Mouse (Mus musculus): ENCODE measurements at regions not wholly inside any gene's neighbourhood (a gene's known extent, or its start where the extent isn't known, plus 50 kb on each side); places are given as distances from the start of the nearest gene placed in this dataset.

DNA sequence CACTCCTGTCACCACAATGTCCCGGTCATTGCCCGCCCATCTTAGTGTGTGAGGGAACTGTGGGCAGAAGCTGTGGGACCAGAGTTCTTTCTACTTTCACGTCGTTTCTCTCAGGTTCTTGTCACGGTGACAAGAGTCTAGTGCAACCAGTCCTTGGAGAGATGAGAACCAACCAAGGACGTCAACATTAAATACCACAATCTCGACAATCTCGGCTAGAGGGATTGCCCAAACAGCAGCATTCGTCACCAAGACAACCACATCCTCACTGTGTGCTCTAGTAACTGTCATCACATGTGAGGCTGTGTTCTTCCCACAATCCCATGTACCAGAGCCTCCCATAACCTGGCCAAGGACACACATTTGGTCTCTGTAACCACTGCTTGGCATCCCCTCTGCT lies 129.9 kb downstream of the Psmg1 start:
- no peak for DNase-seq (ENCODE audit: extremely low read depth, low read depth, low spot score)
- TF ChIP-seq CTCF (IDR thresholded peaks at IDR 0.05; ENCODE audit: low read depth, low read length) (no peak), POLR2A (IDR thresholded peaks at IDR 0.05; ENCODE audit: extremely low read depth, insufficient read depth, low read length) (no peak)
- Histone ChIP-seq H3K4me3 (ENCODE audit: insufficient read depth, low read depth, low read length) (no peak overlapping the region), H3K27ac (replicated peaks; ENCODE audit: insufficient read depth, low read depth, low read length) (peak overlapping the region; percentile 56), H3K79me2 (ENCODE audit: control insufficient read depth, insufficient read depth, low read length) (no peaks in the 10 kb centered on the region), H3K27me3 (ENCODE audit: control insufficient read depth, insufficient read depth, low read length) (no peaks in the 10 kb centered on the region), H3K36me3 (ENCODE audit: control insufficient read depth, insufficient read depth, low read length) (no peaks in the 10 kb centered on the region), H3K4me1 (ENCODE audit: control insufficient read depth, insufficient read depth, low read length) (peaks cover 8% of the 10 kb centered on the region), H3K9ac (ENCODE audit: low read depth, low read length) (no peak overlapping the region)
- 83% methylated on average over 9 of the region's 9 CpGs for WGBS

DNA sequence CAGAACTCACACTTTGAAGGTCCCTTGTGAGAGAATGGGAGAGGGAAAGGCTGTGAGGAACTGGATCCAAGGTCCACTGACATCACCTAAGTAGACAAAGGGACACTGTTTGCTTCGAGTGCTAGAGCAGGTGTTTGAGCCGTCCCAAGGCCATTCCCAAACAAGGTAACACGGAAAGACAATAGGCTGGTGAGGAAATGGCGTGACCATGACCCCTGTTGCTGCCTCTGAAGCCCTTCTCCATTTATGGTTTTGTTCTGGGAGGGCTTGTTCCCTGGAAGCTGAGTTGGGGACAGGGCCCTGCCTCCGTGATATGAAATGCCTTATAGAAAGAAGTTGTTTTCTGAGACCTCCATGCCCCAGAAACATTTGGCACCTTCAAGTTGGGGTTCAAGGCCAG lies 130.6 kb downstream of the Psmg1 start:
- no peak overlapping the region for H3K9ac ChIP-seq (ENCODE audit: low read depth, low read length)
- 75% methylated on average over 5 of the region's 5 CpGs for WGBS
- no peaks in the 10 kb centered on the region for H3K79me2 ChIP-seq (ENCODE audit: control insufficient read depth, insufficient read depth, low read length)
- TF ChIP-seq CTCF (IDR thresholded peaks at IDR 0.05; ENCODE audit: low read depth, low read length) (no peak), POLR2A (IDR thresholded peaks at IDR 0.05; ENCODE audit: extremely low read depth, insufficient read depth, low read length) (no peak)
- no peak for DNase-seq (ENCODE audit: extremely low read depth, low read depth, low spot score)
- H3K36me3 ChIP-seq (ENCODE audit: control insufficient read depth, insufficient read depth, low read length) = no peaks in the 10 kb centered on the region
- no peak overlapping the region for H3K4me3 ChIP-seq (ENCODE audit: insufficient read depth, low read depth, low read length)
- H3K27ac ChIP-seq (replicated peaks; ENCODE audit: insufficient read depth, low read depth, low read length) = peak overlapping the region; percentile 56; the same call in 1 of the 2 replicates
- peaks cover 10% of the 10 kb centered on the region for H3K4me1 ChIP-seq (ENCODE audit: control insufficient read depth, insufficient read depth, low read length)
- H3K27me3 ChIP-seq (ENCODE audit: control insufficient read depth, insufficient read depth, low read length) = no peaks in the 10 kb centered on the region

DNA sequence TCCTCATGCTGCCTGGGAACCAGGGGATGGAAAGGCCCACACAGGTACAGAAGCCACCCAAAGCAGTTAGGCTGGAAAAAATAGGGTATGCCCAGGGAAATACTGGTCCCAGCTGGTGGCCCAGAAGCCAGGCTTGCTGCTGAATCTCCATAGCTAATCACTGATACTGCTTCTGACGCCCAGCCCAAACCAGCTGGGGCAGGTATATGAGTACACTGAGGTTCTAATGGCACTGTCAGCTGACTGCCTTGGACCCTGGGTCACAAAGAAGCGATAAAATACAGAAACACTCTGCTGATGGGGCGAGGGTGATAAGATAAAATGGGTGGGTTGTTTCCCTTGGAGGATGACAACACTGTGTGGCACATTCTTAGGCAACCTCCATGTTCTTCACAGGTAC lies 133.4 kb downstream of the Psmg1 start:
- TF ChIP-seq CTCF (IDR thresholded peaks at IDR 0.05; ENCODE audit: low read depth, low read length) = no peak
- no peak for TF ChIP-seq POLR2A (IDR thresholded peaks at IDR 0.05; ENCODE audit: extremely low read depth, insufficient read depth, low read length)
- Histone ChIP-seq H3K9ac (ENCODE audit: low read depth, low read length) (no peak overlapping the region), H3K36me3 (ENCODE audit: control insufficient read depth, insufficient read depth, low read length) (no peaks in the 10 kb centered on the region), H3K27me3 (ENCODE audit: control insufficient read depth, insufficient read depth, low read length) (no peaks in the 10 kb centered on the region), H3K79me2 (ENCODE audit: control insufficient read depth, insufficient read depth, low read length) (no peaks in the 10 kb centered on the region), H3K4me3 (ENCODE audit: insufficient read depth, low read depth, low read length) (no peak overlapping the region), H3K4me1 (ENCODE audit: control insufficient read depth, insufficient read depth, low read length) (peaks cover 13% of the 10 kb centered on the region), H3K27ac (replicated peaks; ENCODE audit: insufficient read depth, low read depth, low read length) (no peak overlapping the region)
- WGBS = 98% methylated on average over 3 of the region's 3 CpGs
- no peak for DNase-seq (ENCODE audit: extremely low read depth, low read depth, low spot score)

DNA sequence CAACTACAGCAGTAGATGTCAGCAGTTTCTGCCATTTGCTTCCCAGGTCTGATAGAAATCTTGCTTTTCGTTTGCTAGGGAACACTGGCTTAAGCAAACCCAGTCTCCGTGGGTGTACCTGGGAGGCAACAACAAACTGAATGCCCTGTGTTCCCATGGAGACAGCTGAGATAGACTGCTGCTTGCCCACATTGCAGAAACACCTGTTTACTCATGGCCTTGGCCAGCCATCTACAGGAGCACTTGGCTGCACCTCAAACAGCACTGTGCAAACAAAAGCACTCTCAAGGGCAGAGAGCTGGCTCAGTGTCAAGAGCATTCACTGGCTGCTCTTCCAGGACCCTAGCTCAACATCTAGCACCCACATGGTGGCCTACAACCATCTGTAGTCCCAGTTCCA lies 135.5 kb downstream of the Psmg1 start:
- peak; percentile 99 for DNase-seq (ENCODE audit: extremely low read depth, low read depth, low spot score)
- no peak overlapping the region for H3K9ac ChIP-seq (ENCODE audit: low read depth, low read length)
- H3K79me2 ChIP-seq (ENCODE audit: control insufficient read depth, insufficient read depth, low read length) = no peaks in the 10 kb centered on the region
- H3K27me3 ChIP-seq (ENCODE audit: control insufficient read depth, insufficient read depth, low read length) = no peaks in the 10 kb centered on the region
- H3K4me1 ChIP-seq (ENCODE audit: control insufficient read depth, insufficient read depth, low read length) = peaks cover 8% of the 10 kb centered on the region
- peak overlapping the region; percentile 39 for H3K27ac ChIP-seq (replicated peaks; ENCODE audit: insufficient read depth, low read depth, low read length)
- no peaks in the 10 kb centered on the region for H3K36me3 ChIP-seq (ENCODE audit: control insufficient read depth, insufficient read depth, low read length)
- TF ChIP-seq CTCF (IDR thresholded peaks at IDR 0.05; ENCODE audit: low read depth, low read length) (no peak), POLR2A (IDR thresholded peaks at IDR 0.05; ENCODE audit: extremely low read depth, insufficient read depth, low read length) (no peak)
- H3K4me3 ChIP-seq (ENCODE audit: insufficient read depth, low read depth, low read length) = no peak overlapping the region
- 18% methylated on average over 2 of the region's 2 CpGs for WGBS

DNA sequence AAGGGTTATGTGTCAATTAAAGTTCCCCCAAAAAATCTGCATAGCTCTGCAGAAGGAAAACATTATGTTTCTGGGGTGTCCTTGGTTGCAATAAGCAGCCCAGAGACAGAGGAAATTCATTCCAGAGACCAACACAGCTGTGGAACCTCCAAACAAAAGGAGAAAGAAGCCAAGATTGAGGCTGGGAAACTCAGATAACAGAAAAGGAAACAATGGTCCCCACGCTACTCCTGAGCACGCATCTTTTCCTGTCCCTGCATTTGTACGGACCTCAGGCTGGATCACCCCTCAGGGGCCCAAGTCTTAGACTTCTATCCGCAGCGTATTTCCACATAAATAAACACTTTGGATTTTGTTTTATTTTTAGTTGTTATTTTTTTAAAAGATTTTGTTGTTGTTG lies 138.9 kb downstream of the Psmg1 start:
- 80% methylated on average over 5 of the region's 5 CpGs for WGBS
- H3K27me3 ChIP-seq (ENCODE audit: control insufficient read depth, insufficient read depth, low read length) = no peaks in the 10 kb centered on the region
- no peak overlapping the region for H3K9ac ChIP-seq (ENCODE audit: low read depth, low read length)
- no peak for DNase-seq (ENCODE audit: extremely low read depth, low read depth, low spot score)
- no peaks in the 10 kb centered on the region for H3K79me2 ChIP-seq (ENCODE audit: control insufficient read depth, insufficient read depth, low read length)
- no peak overlapping the region for H3K4me3 ChIP-seq (ENCODE audit: insufficient read depth, low read depth, low read length)
- peak overlapping the region; percentile 7; the same call in 1 of the 2 replicates for H3K27ac ChIP-seq (replicated peaks; ENCODE audit: insufficient read depth, low read depth, low read length)
- peaks cover 8% of the 10 kb centered on the region for H3K4me1 ChIP-seq (ENCODE audit: control insufficient read depth, insufficient read depth, low read length)
- TF ChIP-seq POLR2A (IDR thresholded peaks at IDR 0.05; ENCODE audit: extremely low read depth, insufficient read depth, low read length) (no peak), CTCF (IDR thresholded peaks at IDR 0.05; ENCODE audit: low read depth, low read length) (no peak)
- H3K36me3 ChIP-seq (ENCODE audit: control insufficient read depth, insufficient read depth, low read length) = no peaks in the 10 kb centered on the region

DNA sequence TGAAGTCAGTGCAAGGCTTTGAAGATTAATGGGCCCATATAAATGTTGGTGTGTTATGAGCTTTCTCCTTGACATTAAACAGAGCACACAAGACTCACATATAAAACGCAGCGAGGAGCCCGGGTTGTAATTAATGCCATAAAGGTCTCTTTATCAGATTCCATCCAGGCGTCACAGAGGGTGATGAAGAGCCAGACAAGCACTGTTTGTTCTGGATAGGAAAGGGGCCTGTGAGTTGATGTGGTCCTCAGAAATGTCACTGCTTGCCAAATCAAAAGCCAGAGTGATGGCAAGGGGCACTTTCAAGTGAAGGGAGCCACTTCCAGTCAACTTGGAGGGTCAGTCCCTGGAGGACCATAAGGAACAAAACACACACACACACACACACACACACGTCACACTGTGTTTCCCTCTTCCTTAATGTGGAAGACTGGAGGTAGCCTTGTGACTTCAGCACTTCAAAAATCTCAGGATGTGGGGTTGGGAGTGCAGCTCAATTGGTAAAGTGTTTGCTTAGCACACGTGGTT lies 142.1 kb downstream of the Psmg1 start:
- no peak overlapping the region for H3K27ac ChIP-seq (replicated peaks; ENCODE audit: insufficient read depth, low read depth, low read length)
- no peak for TF ChIP-seq POLR2A (IDR thresholded peaks at IDR 0.05; ENCODE audit: extremely low read depth, insufficient read depth, low read length)
- no peak for TF ChIP-seq CTCF (IDR thresholded peaks at IDR 0.05; ENCODE audit: low read depth, low read length)
- no peak overlapping the region for H3K9ac ChIP-seq (ENCODE audit: low read depth, low read length)
- DNase-seq (ENCODE audit: extremely low read depth, low read depth, low spot score) = no peak
- WGBS = 84% methylated on average over 6 of the region's 6 CpGs
- H3K4me3 ChIP-seq (ENCODE audit: insufficient read depth, low read depth, low read length) = no peak overlapping the region
- H3K4me1 ChIP-seq (ENCODE audit: control insufficient read depth, insufficient read depth, low read length) = no peaks in the 10 kb centered on the region
- no peaks in the 10 kb centered on the region for H3K36me3 ChIP-seq (ENCODE audit: control insufficient read depth, insufficient read depth, low read length)
- H3K79me2 ChIP-seq (ENCODE audit: control insufficient read depth, insufficient read depth, low read length) = no peaks in the 10 kb centered on the region
- no peaks in the 10 kb centered on the region for H3K27me3 ChIP-seq (ENCODE audit: control insufficient read depth, insufficient read depth, low read length)
